Mouse (Mus musculus) A20 (cell line): ENCODE measurements around the gene Auts2.

Experiments used
- DNase-seq: peaks from one replicate; pipeline ENCODE4 v3.0.0-alpha.2; 2011; ENCODE audit warnings: low read depth, low spot score

The Auts2 gene

DNA sequence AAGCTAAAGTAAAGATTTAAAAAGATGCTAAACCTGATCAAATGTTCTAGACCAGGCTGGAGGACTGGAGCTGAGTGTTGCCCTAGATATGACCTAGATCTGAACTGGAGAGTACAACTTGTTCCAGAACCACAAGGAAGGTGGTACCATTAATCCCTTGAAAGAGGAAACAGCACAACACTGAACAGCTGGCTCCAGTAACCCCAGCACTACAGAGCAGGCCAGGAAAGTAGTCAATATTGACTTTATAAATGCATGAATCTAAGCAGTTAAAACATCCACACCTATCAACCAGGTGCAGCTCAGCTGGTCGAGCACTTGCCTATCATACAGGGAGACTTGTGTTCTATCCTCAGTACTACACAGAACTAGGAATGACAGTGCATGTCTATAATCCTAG, 281.4 kb downstream of the Auts2 start:
- DNase-seq, result no peak

DNA sequence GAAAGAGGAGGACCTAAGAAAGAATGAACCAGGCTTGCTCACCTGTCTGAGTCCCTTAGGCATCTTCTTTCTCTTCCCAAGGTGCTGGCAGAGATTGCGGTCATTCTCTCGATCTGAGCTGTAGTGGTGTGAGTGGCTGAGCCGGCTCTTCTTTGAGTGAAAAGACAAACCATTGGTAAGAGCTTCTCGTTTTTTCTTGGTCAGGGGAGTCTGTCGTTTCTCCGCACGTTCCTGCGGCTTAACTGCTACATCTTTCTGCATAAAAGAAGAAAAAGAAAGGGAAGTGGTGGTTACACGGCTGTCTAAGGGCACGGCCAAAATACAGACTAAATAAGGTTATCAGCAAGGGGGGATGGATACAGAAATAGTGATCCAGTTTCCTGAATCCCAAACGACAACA, 284.3 kb downstream of the Auts2 start:
- DNase-seq, result no peak

DNA sequence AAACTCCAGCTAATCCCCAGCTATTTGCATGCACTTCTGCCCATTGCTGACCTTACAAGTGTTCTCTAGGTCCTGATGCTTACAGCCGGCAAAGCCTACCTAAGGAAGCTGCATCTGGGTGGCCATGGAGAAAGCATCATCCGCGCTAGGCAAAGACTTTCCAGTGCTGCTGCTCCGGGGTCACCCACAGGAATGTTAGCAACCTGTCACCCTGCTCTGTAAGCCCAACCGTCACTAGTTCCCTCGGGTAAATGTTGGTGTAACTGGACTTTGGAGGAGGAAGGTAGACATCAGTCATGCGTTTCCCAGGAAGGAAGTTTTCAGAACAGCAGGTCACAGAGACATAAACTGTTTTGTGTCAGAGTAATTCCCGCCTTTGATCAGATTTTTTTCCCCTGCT, 287.6 kb downstream of the Auts2 start:
- no peak for DNase-seq

DNA sequence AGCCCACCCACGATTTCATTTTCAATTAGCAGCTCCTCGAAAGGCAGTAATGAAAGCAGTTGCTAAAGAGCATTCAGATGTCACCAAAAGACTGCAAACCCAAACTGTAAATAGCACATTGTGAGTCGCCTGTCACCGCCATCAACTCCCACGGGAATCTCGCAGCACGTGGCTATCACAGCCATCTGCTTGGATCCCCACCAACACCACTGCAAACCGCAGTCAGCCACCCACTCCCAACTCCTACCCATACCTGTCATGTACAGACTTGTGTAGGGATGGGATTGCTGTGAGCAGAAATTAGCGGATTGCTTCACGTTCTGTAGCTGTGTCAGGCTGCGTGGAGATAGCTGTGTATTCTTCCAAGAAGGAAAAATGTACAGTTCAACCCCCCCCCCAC, 293.6 kb downstream of the Auts2 start:
- no peak for DNase-seq

DNA sequence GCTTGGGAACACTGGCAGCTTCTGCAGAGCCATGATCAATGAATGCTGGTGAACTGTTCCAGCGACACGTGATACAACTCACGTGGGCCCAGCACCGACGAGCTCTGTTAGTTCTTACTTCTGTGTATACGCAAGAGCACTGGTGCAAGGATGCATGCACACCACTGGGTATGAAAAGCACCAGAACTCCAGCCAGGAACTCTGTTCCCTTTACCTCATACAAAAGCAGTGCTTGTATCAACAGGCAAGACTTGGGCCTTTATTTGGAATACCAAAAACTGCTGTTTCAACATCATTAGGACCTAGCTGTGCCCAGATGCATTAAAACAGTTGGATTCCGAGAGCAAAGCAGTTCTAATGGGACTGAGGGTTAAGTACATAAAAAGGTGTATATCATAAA, 295.1 kb downstream of the Auts2 start:
- no peak for DNase-seq

DNA sequence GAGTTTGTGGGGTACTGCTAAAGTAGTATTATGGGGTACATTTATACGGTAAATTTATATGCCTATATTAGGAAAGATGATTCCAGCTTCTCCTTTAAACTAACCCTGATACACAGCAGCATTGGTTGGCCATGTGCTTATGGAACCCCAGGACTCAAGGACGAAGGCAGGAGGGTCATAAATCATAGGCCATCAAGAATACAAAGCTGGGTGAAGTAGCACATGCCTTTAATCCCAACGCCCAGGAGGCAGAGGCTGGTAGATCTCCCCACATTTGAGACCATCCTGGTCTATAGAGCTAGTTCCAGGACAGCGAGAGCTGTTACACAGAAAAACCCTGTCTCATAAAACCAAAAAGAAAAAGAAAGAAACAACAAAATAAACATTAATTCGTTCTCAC, 307.7 kb downstream of the Auts2 start:
- DNase-seq, result no peak

DNA sequence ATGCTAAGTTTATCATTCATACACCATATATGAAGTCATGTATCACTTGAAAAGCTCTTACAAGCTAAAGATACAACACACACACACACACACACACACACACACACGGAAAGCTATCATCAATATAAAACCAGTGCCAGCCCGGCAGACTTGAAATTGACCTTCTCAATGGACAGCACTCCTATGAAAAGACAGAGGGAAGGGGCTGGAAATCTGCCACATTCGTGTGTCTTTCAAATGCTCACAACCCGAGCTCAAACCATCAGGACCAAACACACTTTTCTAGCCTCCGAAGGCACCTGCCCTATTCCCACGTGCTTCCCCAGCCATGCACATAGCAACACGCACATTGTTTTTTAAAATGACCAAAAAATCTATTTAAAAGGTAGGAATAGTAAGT, 308.7 kb downstream of the Auts2 start:
- DNase-seq, result no peak

DNA sequence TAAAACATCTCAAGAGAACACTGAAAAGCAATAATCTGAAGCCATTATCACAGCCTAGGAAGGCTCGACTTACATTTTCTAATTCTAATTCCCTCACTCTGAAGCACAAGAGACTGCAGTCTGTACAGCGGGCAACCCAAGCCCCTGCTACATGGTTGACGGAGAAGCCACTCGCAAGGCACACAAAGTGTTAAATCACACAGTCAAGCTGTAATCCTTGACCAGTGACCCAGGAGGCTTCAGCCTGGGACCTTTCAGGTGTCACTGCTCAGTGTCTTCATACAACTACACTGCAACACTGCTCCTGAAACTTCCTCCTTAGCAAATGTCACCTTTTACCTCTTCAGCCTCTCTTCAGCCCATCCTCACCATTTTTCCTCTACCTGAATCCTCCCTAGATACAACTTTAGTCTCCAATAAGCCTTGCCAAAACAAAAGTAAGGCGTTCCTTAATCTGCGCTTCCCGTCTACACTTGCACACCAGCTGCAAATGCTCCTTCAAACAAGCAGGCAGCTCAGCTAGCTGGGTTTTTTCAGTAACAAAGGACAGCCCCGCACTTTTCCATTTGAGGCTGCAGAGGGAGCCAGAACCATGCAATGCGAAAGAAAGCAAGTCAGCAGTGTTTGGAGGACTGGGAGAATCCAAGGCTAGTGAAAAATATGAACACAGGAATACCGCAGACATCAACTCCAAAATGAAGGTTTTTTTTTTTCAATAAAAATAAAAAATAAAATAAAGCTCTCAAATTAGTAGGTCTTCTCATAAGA, 311.7 kb downstream of the Auts2 start:
- DNase-seq, result no peak

DNA sequence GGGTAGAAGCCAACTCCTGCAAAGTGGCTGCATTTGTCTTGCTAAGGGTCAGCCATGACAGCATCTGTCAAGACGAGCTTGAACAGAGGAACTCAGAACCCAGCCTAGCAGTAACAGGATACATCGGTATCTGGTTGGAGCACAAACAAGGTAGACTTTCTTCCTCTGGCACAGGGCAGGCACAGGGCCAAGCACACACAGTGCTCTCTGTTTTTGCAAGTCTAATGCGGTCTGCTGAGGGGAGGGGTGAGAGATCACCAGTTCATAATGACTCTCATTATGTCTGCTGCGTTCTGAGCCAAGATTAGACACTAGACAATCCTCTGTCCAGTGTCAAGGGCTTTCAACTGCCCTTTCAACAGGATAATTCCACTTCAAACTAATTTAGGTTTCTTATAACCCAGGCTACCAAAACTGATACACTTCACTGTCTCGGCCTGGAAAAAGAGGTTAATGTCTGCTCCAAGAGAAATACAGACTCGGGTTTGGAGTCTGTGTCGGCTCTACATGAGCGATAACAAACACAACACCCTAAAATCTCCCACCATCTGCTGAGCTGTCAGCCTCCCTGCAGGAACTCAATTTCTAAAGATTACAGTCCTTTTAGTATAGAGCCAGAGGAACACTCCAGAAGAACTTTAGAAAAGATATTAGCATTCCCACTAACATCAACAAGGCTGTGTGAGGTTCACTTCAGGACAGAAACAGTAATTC, 313.3 kb downstream of the Auts2 start:
- no peak for DNase-seq

DNA sequence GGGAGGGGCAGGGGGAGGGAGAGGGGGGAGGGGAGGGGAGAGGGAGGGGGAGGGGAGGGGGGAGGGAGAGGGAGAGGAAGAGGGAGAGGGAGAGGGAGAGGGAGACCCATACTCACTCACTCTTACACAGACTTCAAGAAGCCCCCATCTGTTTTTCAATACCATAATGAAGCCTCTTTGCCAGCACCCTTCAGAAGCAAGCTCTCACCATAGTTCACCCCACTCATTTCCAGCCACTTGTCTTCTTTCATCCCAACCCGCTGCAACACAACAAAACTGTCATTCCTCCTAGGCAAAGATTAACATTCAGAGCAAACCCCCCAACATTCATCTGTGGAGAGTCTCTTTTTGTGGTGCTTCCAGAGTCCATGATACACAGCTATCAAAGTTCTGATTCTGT, 314.1 kb downstream of the Auts2 start:
- DNase-seq, result no peak

DNA sequence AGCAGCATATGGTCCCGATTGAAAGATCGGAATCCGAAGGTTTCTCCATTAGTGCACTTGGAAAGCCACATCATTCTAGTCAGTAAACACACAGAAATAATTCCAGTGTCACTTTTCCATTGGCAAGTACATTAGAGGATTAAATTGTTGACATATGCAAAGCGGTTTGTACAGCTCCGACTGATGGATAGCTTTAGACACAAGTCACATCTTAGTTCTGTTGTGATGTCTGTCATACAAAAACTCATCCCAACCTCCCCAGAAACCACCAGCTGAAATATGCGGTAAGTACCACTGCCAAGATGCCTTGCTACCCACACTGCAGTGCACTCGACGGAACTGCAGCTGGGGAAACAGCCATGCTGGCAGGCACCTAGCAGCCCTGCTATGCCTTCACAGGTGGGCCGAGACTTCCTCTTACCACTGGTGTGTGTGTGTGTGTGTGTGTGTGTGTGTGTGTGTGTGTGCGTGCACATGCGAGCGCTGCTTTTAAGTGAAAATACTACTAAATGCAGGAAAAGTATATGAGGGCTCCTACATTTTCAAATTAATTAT, 322.7 kb downstream of the Auts2 start:
- no peak for DNase-seq

DNA sequence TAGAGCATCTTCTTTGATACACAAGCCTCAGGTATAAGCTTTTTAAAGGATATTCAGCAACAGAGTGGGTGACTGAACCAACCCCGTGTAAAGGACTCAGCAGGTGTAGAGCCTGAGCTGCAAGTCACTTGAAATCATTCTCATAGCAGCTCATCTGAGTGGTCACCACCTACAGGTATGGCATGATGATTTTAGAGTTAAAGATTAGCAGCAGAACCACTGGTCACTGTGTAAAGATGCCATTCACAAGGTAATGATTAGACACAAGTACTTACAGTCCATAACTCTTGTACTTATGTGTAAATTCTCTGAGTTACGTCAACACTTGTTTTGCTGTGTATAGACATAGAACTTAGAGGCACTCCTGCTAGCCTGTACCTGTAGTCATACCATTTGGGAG, 327.0 kb downstream of the Auts2 start:
- DNase-seq, result no peak

DNA sequence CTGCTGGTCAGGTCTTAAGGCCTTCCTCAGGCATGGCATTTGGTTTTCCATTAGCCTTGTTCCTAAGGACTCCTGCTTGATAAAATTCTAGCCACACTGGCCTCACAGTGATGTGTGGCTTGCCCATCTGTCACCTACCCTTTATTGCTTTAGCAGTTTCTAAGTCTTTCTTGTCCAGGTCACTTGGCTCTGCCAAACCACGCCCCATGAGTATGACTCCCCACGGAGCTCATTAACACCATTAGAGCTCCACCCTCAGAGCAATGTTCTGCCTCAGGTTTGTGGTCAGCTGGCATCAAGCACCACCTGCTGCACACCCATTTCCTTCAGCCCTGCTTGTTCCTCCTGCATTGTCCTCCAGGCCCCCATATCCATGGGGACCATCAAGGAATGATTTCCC, 330.7 kb downstream of the Auts2 start:
- DNase-seq, result no peak

DNA sequence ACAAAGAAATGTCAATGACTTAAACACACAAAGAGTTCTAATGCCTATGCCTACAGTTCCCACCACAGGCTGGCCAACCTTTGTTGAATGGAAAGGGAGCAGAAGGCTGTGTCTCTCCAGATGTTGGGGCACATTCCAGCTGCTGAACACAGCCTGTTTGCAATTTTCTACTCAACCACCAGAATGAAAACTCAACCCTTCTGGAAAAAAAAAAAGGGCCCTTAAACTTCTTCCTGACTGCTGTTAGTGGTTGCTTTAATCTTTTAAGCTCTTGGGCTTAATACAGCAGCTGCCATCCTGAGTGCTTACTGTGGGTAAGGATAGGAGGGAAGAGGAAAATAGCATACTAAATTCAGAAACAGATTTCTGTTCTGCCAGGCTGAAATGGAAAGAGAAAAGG, 333.4 kb downstream of the Auts2 start:
- DNase-seq, result no peak

DNA sequence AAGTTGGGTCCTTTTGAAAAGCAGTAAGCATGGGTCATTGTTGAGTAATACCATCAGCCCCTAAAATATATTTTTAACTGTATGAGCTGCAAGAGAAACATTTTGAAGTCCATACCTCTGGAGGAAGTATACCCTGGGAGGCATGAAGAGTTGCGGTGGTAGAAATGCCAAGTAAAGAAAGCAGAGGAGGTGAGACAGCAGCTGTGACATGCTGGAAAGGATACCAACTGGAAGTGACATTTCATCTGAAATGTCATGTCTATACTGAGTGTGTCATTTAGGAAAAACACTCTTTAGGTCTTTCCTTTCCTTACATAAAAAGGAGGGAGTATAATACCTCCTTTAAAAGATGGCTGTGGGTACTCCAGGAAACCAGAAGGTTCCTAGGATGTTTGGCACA, 336.9 kb downstream of the Auts2 start:
- no peak for DNase-seq

DNA sequence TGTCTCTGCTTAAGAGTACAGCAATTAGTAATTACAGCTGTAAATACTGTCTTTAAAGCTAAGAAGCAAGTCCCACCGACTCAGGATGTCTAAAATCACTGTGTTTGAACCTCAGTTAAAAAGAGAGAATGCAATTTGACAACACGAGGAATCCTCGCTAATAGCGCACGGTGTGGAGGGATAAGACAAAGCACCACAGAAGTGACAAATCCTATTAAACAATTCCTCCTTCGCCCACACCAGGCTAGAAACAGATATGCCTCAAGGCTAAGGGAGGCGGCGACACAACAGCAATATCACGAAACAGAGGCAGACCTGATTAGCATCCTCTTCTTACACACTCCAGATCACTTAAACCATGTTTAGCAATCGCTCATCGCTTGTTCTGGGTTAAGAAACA, 339.3 kb downstream of the Auts2 start:
- DNase-seq, result no peak

DNA sequence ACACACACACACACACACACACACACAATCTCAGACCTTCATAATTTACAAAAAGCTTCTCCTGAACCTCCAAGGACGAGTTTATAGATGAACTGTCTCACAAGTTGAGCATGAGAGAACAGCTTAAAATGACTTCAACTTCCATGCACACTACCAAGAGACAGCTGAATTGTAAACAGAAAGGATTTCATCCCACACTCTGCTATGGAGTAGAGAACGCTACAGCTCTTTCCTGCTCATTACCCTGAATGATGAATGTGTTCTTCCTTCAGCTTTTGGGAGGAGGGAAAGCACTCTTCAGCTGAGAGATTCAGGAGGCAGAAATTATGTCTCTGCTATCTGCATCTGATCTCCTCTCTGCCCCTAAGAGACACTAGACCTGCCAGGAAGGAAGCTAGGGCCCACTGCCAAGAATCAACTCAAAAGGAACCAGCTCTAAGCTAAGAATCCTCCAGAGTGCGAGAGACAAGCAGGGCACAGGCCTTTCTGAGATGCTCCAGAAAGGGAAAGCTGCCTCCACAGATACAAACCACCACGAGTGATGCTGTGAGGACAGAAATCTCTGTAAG, 342.0 kb downstream of the Auts2 start:
- no peak for DNase-seq

DNA sequence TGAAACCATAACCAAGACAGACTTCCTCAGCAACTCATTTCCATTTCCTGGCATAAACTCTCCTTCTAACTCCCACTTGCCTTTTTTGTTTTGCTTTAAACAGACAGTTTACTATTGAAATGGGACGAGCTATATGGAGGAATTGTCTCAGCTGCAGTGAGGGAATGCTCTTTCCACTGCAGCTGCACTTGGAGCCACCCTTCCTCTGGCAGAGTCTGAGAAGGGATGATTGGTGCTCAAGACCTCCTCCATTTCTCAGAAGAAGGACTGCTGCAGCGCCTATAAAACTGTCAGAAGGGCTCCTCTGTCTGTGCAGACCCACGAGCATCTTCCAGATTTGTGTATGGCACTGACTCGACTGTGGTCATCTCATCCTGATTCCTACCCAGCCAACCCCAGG, 342.5 kb downstream of the Auts2 start:
- DNase-seq, result no peak

DNA sequence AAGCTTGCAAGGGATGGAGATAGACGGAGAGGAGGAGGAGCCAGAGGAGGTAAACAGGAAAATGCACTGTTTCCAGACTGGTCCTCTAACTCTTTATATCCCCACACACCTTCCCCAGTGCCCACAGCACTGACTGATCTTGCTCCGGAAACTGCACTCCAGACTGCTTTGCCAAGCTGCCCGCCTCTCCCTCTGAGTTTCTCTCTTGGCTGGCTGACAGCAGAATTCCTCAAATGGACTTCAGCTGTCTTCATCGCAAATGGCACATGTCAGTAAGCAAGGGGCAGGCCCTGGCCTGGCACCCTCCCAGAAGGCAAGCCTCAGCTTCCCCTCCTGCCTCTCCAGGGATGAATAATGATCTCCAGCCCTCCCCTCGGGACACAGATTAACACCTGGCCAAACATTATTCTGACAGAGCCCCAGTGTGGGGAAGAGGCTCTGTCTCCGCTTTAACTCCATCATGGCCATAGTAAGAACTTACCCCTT, 348.1 kb downstream of the Auts2 start:
- DNase-seq, result no peak

DNA sequence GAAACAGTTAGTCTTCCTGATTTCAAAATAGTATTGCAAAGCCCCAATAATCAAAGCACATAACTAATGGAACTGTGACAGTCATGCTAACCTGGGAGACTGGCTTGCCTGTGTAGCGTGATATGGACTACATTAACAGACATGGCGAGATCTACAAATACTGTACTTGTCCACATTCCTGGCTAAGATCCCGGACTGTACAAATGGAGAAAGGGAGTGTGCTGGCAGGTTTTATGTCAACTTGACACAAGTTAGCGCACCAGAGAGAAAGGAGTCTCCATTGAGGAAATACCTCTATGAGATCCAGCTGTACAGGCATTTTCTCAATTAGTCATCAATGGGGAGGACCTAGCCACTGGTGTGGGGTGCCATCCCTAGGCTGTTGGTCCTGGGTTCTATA, 353.0 kb downstream of the Auts2 start:
- no peak for DNase-seq

DNA sequence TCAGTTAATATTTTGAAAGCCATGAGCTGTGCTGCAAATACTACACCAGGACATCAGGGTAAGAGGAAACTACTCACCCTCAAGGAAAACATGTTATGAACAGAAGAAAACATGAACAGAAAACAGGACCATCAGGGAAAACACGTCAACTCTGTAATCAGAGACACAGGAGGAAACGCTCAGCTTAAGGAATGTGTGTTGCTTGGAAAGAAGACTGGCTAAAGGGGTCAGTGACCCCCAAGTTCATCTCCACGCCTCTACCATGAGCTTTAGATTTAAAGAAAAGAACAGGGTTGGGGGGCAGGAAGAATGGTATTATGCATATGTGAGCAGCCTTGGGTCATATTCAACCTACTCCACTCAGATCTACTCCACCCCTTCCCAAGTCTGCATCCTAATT, 356.5 kb downstream of the Auts2 start:
- DNase-seq, result no peak

DNA sequence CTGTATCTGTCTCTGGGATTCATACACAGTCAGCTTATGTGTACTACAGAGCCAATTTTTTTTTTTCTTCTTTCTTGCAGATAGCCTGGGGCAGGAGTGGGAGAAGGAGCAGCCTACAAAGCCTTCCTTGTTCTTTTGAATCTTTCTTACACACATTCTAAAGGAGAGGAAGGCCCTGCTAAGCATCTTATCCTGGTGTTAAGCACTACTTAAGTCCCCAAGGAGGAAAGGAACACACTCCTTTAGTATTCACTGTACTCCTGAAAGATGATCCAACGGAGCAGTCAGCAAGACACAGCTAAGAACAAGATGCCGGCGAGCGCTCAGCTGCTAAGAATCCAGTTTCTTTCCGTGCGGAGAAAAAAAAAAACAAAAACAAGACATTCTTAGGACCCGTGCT, 356.9 kb downstream of the Auts2 start:
- no peak for DNase-seq
